Mouse (Mus musculus) natural killer cell, adult 2 months (primary cell): Measurements from ENCODE around the gene Cyp2c70.
A peak's percentile ranks its signal among the peaks of the same experiment; 100 is the strongest.
"Not testable (repeated sequence)": the region's sequence is repeated elsewhere in the genome, so short reads cannot be mapped to it uniquely, and the experiment has no call there.

Experiments
- DNase-seq, 2 experiments: peaks; one replicate each; pipeline ENCODE4 v3.0.0; 2022; ENCODE audit warnings: low spot score in 2 of 2

Cyp2c70 gene

GRCm38 (mm10) chr19:40187160-40187559 is at the start of gene Cyp2c70:
Gene Cyp2c70, minus strand, starts transcription at chr19:40187333.
- DNase-seq, result no peak

GRCm38 (mm10) chr19:40232560-40232959 is 45.4 kb upstream of the Cyp2c70 start:
- no peak for DNase-seq

GRCm38 (mm10) chr19:40231825-40232541 is 44.9 kb upstream of the Cyp2c70 start:
- DNase-seq, result no peak

GRCm38 (mm10) chr19:40231074-40231738 is 44.1 kb upstream of the Cyp2c70 start:
- DNase-seq, result no peak

- no peak for DNase-seq
Observed at GRCm38 (mm10) chr19:40226516-40227151, 39.5 kb upstream of the Cyp2c70 start.

GRCm38 (mm10) chr19:40225761-40226110 is 38.6 kb upstream of the Cyp2c70 start:
- DNase-seq, result no peak

GRCm38 (mm10) chr19:40225102-40225760 is 38.1 kb upstream of the Cyp2c70 start:
- DNase-seq, result peak in 1 of 2 experiments; percentile 13

GRCm38 (mm10) chr19:40222307-40222706 is 35.2 kb upstream of the Cyp2c70 start:
- not testable (repeated sequence) for DNase-seq

- DNase-seq, result no peak
Observed at GRCm38 (mm10) chr19:40220878-40221277, 33.7 kb upstream of the Cyp2c70 start.

GRCm38 (mm10) chr19:40202947-40203346 is 15.8 kb upstream of the Cyp2c70 start:
- not testable (repeated sequence) for DNase-seq

GRCm38 (mm10) chr19:40190596-40190995 is 3.5 kb upstream of the Cyp2c70 start:
- DNase-seq, result no peak

GRCm38 (mm10) chr19:40183600-40183999 is 3.5 kb downstream of the Cyp2c70 start:
- DNase-seq, result no peak

GRCm38 (mm10) chr19:40178311-40178710 is 8.8 kb downstream of the Cyp2c70 start:
- DNase-seq, result no peak

- not testable (repeated sequence) for DNase-seq
Observed at GRCm38 (mm10) chr19:40168391-40168790, 18.7 kb downstream of the Cyp2c70 start.

- DNase-seq, result not testable (repeated sequence)
Observed at GRCm38 (mm10) chr19:40126996-40127395, 60.1 kb downstream of the Cyp2c70 start.

- not testable (repeated sequence) for DNase-seq
Observed at GRCm38 (mm10) chr19:40125165-40125564, 62.0 kb downstream of the Cyp2c70 start.

- DNase-seq, result not testable (repeated sequence)
Observed at GRCm38 (mm10) chr19:40119624-40120023, 67.5 kb downstream of the Cyp2c70 start.
